Mouse (Mus musculus) heart, embryonic 16.5 days (tissue): Measurements from ENCODE around the gene Glo1. TPM values are rescaled to one million over a fixed set of nuclear protein-coding genes. Genes with fewer than 3 reads are reported as not detected.
"Not testable (repeated sequence)": the region's sequence is repeated elsewhere in the genome, so short reads cannot be mapped to it uniquely, and the experiment has no call there.

Source experiments
- ATAC-seq: fragments of 200-750 bp; cut with Nextera tagmentation; replicated peaks from 2 replicates; pipeline ENCODE4 v1.8.0; 2017; ENCODE audit warnings: moderate number of reproducible peaks; ENCODE audit not compliant: insufficient read depth, low FRiP score; ENCODE audit errors: extremely low read depth
- H3K27ac ChIP-seq: fragments of 300-500 bp; sonication (generic); 2 replicates; pipeline ENCODE4 v1.5.1; 2014; ENCODE audit warnings: mild to moderate bottlenecking, low read length, control low read depth, moderate library complexity
- H3K27me3 ChIP-seq: fragments of 300-500 bp; sonication (generic); 2 replicates; pipeline ENCODE4 v1.6.1; 2014; ENCODE audit warnings: low read length, mixed read lengths; ENCODE audit not compliant: control insufficient read depth, insufficient read depth
- H3K36me3 ChIP-seq: fragments of 300-500 bp; sonication (generic); 2 replicates; pipeline ENCODE4 v1.6.1; 2014; ENCODE audit not compliant: control insufficient read depth, insufficient read depth
- H3K4me1 ChIP-seq: fragments of 300-500 bp; sonication (generic); 2 replicates; pipeline ENCODE4 v1.6.1; 2014; ENCODE audit warnings: low read length, mixed read lengths; ENCODE audit not compliant: control insufficient read depth, insufficient read depth
- H3K4me2 ChIP-seq: fragments of 300-500 bp; sonication (generic); 2 replicates; pipeline ENCODE4 v1.6.1; 2014; ENCODE audit warnings: low read depth, mild to moderate bottlenecking, control low read depth, low read length
- H3K4me3 ChIP-seq: fragments of 300-500 bp; sonication (generic); 2 replicates; pipeline ENCODE4 v1.5.1; 2014; ENCODE audit warnings: mild to moderate bottlenecking, control low read depth, low read length
- H3K9ac ChIP-seq: fragments of 300-500 bp; sonication (generic); 2 replicates; pipeline ENCODE4 v1.6.1; 2014; ENCODE audit warnings: low read length, control low read depth
- H3K9me3 ChIP-seq: fragments of 300-500 bp; sonication (generic); replicated peaks from 2 replicates; pipeline ENCODE4 v1.6.1; 2016; ENCODE audit warnings: low read length; ENCODE audit not compliant: control insufficient read depth
- WGBS: fragments of 180-500 bp; shearing (Covaris S2); extraction: QIAGEN DNeasy Blood & Tissue Kit; methylation state at CpG from one replicate; pipeline ENCODE4 v1.1.7; 2014; 5-methylcytosine and 5-hydroxymethylcytosine counted together
- polyA plus RNA-seq: library from polyadenylated mRNA; unstranded; fragments of >200 nt; fragmentation: Nextera tagmentation; extraction: Ambion mirVana; gene quantifications from 2 replicates; pipeline ENCODE4 v1.2.1, GENCODE M21; 2015

Glo1 gene
- polyA plus RNA-seq, 1 experiment from 2014 or later: 198 TPM

- H3K27ac ChIP-seq: no peak overlapping the region
- H3K9me3 ChIP-seq: 0 out of 2 replicates have a peak, but pooled peaks cover 5% of the 10 kb centered on the region
- 95% methylated on average over 6 of the region's 6 CpGs for WGBS
- no peaks in the 10 kb centered on the region for H3K27me3 ChIP-seq
- ATAC-seq: no peak
- H3K36me3 ChIP-seq: no peaks in the 10 kb centered on the region
- no peaks in the 10 kb centered on the region for H3K4me1 ChIP-seq
- H3K4me2 ChIP-seq: no peak overlapping the region
- no peak overlapping the region for H3K4me3 ChIP-seq
- H3K9ac ChIP-seq: no peak overlapping the region
Observed at GRCm38 (mm10) chr17:30653010-30653409, 26.3 kb upstream of the Glo1 start.

- Histone ChIP-seq H3K4me3 (no peak overlapping the region), H3K9ac (no peak overlapping the region), H3K36me3 (no peaks in the 10 kb centered on the region), H3K4me1 (no peaks in the 10 kb centered on the region), H3K27me3 (no peaks in the 10 kb centered on the region), H3K9me3 (0 out of 2 replicates have a peak, but pooled peaks cover 5% of the 10 kb centered on the region), H3K27ac (no peak overlapping the region), H3K4me2 (no peak overlapping the region)
- no peak for ATAC-seq
- 94% methylated on average over 3 of the region's 3 CpGs for WGBS
Observed at GRCm38 (mm10) chr17:30648770-30649169, 22.1 kb upstream of the Glo1 start.

GRCm38 (mm10) chr17:30640896-30641295 lies 14.2 kb upstream of the Glo1 start:
- Histone ChIP-seq H3K27ac (no peak overlapping the region), H3K36me3 (no peaks in the 10 kb centered on the region), H3K4me3 (no peak overlapping the region), H3K27me3 (no peaks in the 10 kb centered on the region), H3K4me2 (no peak overlapping the region), H3K9me3 (no peaks in the 10 kb centered on the region), H3K4me1 (no peaks in the 10 kb centered on the region), H3K9ac (no peak overlapping the region)
- WGBS: 90% methylated on average over 5 of the region's 5 CpGs
- no peak for ATAC-seq

GRCm38 (mm10) chr17:30638996-30639395 lies 12.3 kb upstream of the Glo1 start:
- Histone ChIP-seq H3K9me3 (no peaks in the 10 kb centered on the region), H3K36me3 (no peaks in the 10 kb centered on the region), H3K27ac (no peak overlapping the region), H3K9ac (no peak overlapping the region), H3K27me3 (no peaks in the 10 kb centered on the region), H3K4me3 (no peak overlapping the region), H3K4me1 (0 out of 2 replicates have a peak, but pooled peaks cover 4% of the 10 kb centered on the region), H3K4me2 (no peak overlapping the region)
- WGBS: 70% methylated on average over 2 of the region's 2 CpGs
- no peak for ATAC-seq

- no peak overlapping the region for H3K4me3 ChIP-seq
- H3K27ac ChIP-seq: no peak overlapping the region
- H3K4me2 ChIP-seq: no peak overlapping the region
- no peaks in the 10 kb centered on the region for H3K36me3 ChIP-seq
- H3K9ac ChIP-seq: no peak overlapping the region
- no peaks in the 10 kb centered on the region for H3K9me3 ChIP-seq
- 45% methylated on average over 1 of the region's 1 CpGs for WGBS
- no peak for ATAC-seq
- H3K27me3 ChIP-seq: no peaks in the 10 kb centered on the region
- 0 out of 2 replicates have a peak, but pooled peaks cover 4% of the 10 kb centered on the region for H3K4me1 ChIP-seq
Observed at GRCm38 (mm10) chr17:30637714-30638113, 11.0 kb upstream of the Glo1 start.

- Histone ChIP-seq H3K4me2 (peak overlapping the region; percentile 61), H3K9ac (peak overlapping the region; percentile 41; the same call in 1 of the 2 replicates), H3K9me3 (no peaks in the 10 kb centered on the region), H3K4me3 (peak overlapping the region; percentile 39), H3K27ac (no peak overlapping the region), H3K27me3 (no peaks in the 10 kb centered on the region), H3K4me1 (0 out of 2 replicates have a peak, but pooled peaks cover 4% of the 10 kb centered on the region), H3K36me3 (no peaks in the 10 kb centered on the region)
- ATAC-seq: no peak
- WGBS: 20% methylated on average over 17 of the region's 17 CpGs
Observed at GRCm38 (mm10) chr17:30635367-30635766, 8.7 kb upstream of the Glo1 start.

- not testable (repeated sequence) for H3K9ac ChIP-seq, ATAC-seq, H3K4me1 ChIP-seq, H3K4me2 ChIP-seq, H3K4me3 ChIP-seq, H3K27me3 ChIP-seq, H3K36me3 ChIP-seq, H3K9me3 ChIP-seq, H3K27ac ChIP-seq
- no CpG with 5 or more reads among the region's 20 CpGs for WGBS
Observed at GRCm38 (mm10) chr17:30624132-30624531, 2.5 kb downstream of the Glo1 start, which contains the start of gene Dnah8. Gene Dnah8, plus strand, starts transcription at chr17:30624354.

- H3K36me3 ChIP-seq: no peaks in the 10 kb centered on the region
- 71% methylated on average over 3 of the region's 3 CpGs for WGBS
- no peak overlapping the region for H3K9ac ChIP-seq
- H3K27me3 ChIP-seq: no peaks in the 10 kb centered on the region
- H3K9me3 ChIP-seq: no peaks in the 10 kb centered on the region
- H3K27ac ChIP-seq: no peak overlapping the region
- H3K4me3 ChIP-seq: no peak overlapping the region
- ATAC-seq: no peak
- H3K4me1 ChIP-seq: no peaks in the 10 kb centered on the region
- H3K4me2 ChIP-seq: no peak overlapping the region
Observed at GRCm38 (mm10) chr17:30623200-30623599, 3.5 kb downstream of the Glo1 start.

- 60% methylated on average over 4 of the region's 4 CpGs for WGBS
Observed at GRCm38 (mm10) chr17:30621450-30621849, 5.2 kb downstream of the Glo1 start.

More at GRCm38 (mm10) chr17:30621450-30621849, 5.2 kb downstream of the Glo1 start:
- Histone ChIP-seq H3K9me3 (no peaks in the 10 kb centered on the region), H3K4me2 (no peak overlapping the region), H3K4me1 (no peaks in the 10 kb centered on the region), H3K27ac (no peak overlapping the region), H3K36me3 (no peaks in the 10 kb centered on the region), H3K27me3 (no peaks in the 10 kb centered on the region), H3K9ac (no peak overlapping the region), H3K4me3 (no peak overlapping the region)
- ATAC-seq: no peak
